In genomic region chr12:84010201-84010600, GRCm38 (mm10) we compare ENCODE assay signal across 9 mouse cellular contexts. TPM values are rescaled to one million over a fixed set of nuclear protein-coding genes. Genes with fewer than 3 reads are reported as not detected.
DNase-seq lines count a peak whose midpoint lies in the region; ATAC-seq and TF ChIP-seq lines count a peak whose summit lies in the region.
"Had no signal": no experiment of that assay in that cellular context is flagged by ENCODE, and none has a peak within 500 bp of the region (broad histone marks: within the 10 kb centered on the region; RNA-seq: fewer than 3 reads in every experiment).

No protein-coding gene starts in this region.

- no peaks in the 10 kb centered on the region for H3K27me3 ChIP-seq in heart, postnatal 0 days (ENCODE audit: control insufficient read depth, insufficient read depth, low read length)
- H3K27me3 ChIP-seq in embryonic facial prominence, embryonic 13.5 days: no peaks in the 10 kb centered on the region
- H3K27me3 ChIP-seq in hindbrain, embryonic 16.5 days (replicated peaks; ENCODE audit: control insufficient read depth, insufficient read depth, low read length): no peaks in the 10 kb centered on the region
- H3K27me3 ChIP-seq in midbrain, embryonic 13.5 days: no peaks in the 10 kb centered on the region

- no peak overlapping the region for H3K27ac ChIP-seq in heart, postnatal 0 days (ENCODE audit: low read depth)
- no peak overlapping the region for H3K27ac ChIP-seq in embryonic facial prominence, embryonic 13.5 days
- peak overlapping the region; percentile 10; the same call in 1 of the 2 replicates for H3K27ac ChIP-seq in hindbrain, embryonic 16.5 days (ENCODE audit: low read depth, low read length)
- peak overlapping the region; percentile 53; the same call in 1 of the 2 replicates for H3K27ac ChIP-seq in midbrain, embryonic 13.5 days

- WGBS in heart, postnatal 0 days: 86% methylated on average over 3 of the region's 3 CpGs
- 85% methylated on average over 3 of the region's 3 CpGs for WGBS in embryonic facial prominence, embryonic 13.5 days
- WGBS in hindbrain, embryonic 16.5 days: 71% methylated on average over 3 of the region's 3 CpGs
- 73% methylated on average over 3 of the region's 3 CpGs for WGBS in midbrain, embryonic 13.5 days

- TF ChIP-seq CTCF in heart, postnatal 0 days (IDR thresholded peaks at IDR 0.05; ENCODE audit: low read depth): no peak

- peaks cover 15% of the 10 kb centered on the region for H3K4me1 ChIP-seq in heart, postnatal 0 days (ENCODE audit: control insufficient read depth, insufficient read depth)
- peaks cover 23% of the 10 kb centered on the region for H3K4me1 ChIP-seq in embryonic facial prominence, embryonic 13.5 days
- peaks cover 8% of the 10 kb centered on the region for H3K4me1 ChIP-seq in hindbrain, embryonic 16.5 days (ENCODE audit: control insufficient read depth, insufficient read depth, low read depth, low read length)
- peaks cover 36% of the 10 kb centered on the region for H3K4me1 ChIP-seq in midbrain, embryonic 13.5 days (replicated peaks)

- peak overlapping the region; percentile 68 for H3K4me2 ChIP-seq in heart, postnatal 0 days (ENCODE audit: low read depth, low read length)
- H3K4me2 ChIP-seq in embryonic facial prominence, embryonic 13.5 days: peak overlapping the region; percentile 60
- H3K4me2 ChIP-seq in hindbrain, embryonic 16.5 days (ENCODE audit: low read length): peak overlapping the region; percentile 61
- H3K4me2 ChIP-seq in midbrain, embryonic 13.5 days (replicated peaks): peak overlapping the region; percentile 59

- no peak for TF ChIP-seq EP300 in heart, postnatal 0 days (IDR thresholded peaks at IDR 0.05; ENCODE audit: low read depth)

- DNase-seq in heart, postnatal 0 days (ENCODE audit: low spot score): no peak
- no peak for DNase-seq in heart, postnatal 25 days (ENCODE audit: low spot score)
- DNase-seq in B cell, adult 2 months: no peak
- DNase-seq in adrenal gland, adult 18-20 months (ENCODE audit: low spot score in 2 of 2): no peak
- no peak for DNase-seq in cerebellum, adult 18-20 months

- H3K36me3 ChIP-seq in heart, postnatal 0 days (replicated peaks; ENCODE audit: control insufficient read depth, insufficient read depth, low read length): 0 out of 2 replicates have a peak, but pooled peaks cover 4% of the 10 kb centered on the region
- H3K36me3 ChIP-seq in embryonic facial prominence, embryonic 13.5 days: peaks cover under 1% of the 10 kb centered on the region; the same call in 1 of the 2 replicates
- H3K36me3 ChIP-seq in hindbrain, embryonic 16.5 days (ENCODE audit: control insufficient read depth, insufficient read depth, low read length): no peaks in the 10 kb centered on the region
- H3K36me3 ChIP-seq in midbrain, embryonic 13.5 days: no peaks in the 10 kb centered on the region

- intact Hi-C loops in heart, postnatal 25 days (cut with DNase I): no loop called here

- ATAC-seq in heart, postnatal 0 days (ENCODE audit: insufficient read depth, low read depth): no peak
- no peak for ATAC-seq in embryonic facial prominence, embryonic 13.5 days (ENCODE audit: insufficient number of reproducible peaks, insufficient read depth, low FRiP score, low TSS enrichment, low read depth)
- ATAC-seq in hindbrain, embryonic 16.5 days: no peak
- no peak for ATAC-seq in midbrain, embryonic 13.5 days

- no peak overlapping the region for H3K9ac ChIP-seq in heart, postnatal 0 days (replicated peaks; ENCODE audit: low read depth, low read length)
- H3K9ac ChIP-seq in embryonic facial prominence, embryonic 13.5 days: peak overlapping the region; percentile 72; the same call in 1 of the 2 replicates
- H3K9ac ChIP-seq in hindbrain, embryonic 16.5 days (ENCODE audit: low read depth, low read length): no peak overlapping the region
- H3K9ac ChIP-seq in midbrain, embryonic 13.5 days (replicated peaks): peak overlapping the region; percentile 63

- H3K9me3 ChIP-seq in heart, postnatal 0 days (replicated peaks; ENCODE audit: control insufficient read depth, low read length): no peaks in the 10 kb centered on the region
- no peaks in the 10 kb centered on the region for H3K9me3 ChIP-seq in embryonic facial prominence, embryonic 13.5 days
- no peaks in the 10 kb centered on the region for H3K9me3 ChIP-seq in hindbrain, embryonic 16.5 days (ENCODE audit: control insufficient read depth, low read length)
- H3K9me3 ChIP-seq in midbrain, embryonic 13.5 days: no peaks in the 10 kb centered on the region

- H3K4me3 ChIP-seq in heart, postnatal 0 days (ENCODE audit: low read depth, low read length): peak overlapping the region; percentile 55
- H3K4me3 ChIP-seq in embryonic facial prominence, embryonic 13.5 days: peak overlapping the region; percentile 51
- peak overlapping the region; percentile 51 for H3K4me3 ChIP-seq in hindbrain, embryonic 16.5 days (ENCODE audit: low read length)
- peak overlapping the region; percentile 47 for H3K4me3 ChIP-seq in midbrain, embryonic 13.5 days (replicated peaks)
- H3K4me3 ChIP-seq: myocyte had no signal

RNA-seq across cellular contexts. Expression of gene Acot1, which starts 0.9 kb away (rescaled TPM):
- total RNA-seq in heart, postnatal 0 days (2014; rRNA removed; ENCODE audit: low replicate concordance): 71.5 and 122 TPM in 2 replicates
- 137 and 142 TPM in 2 replicates for polyA plus RNA-seq in heart, postnatal 0 days (2015; fragmentation: Nextera tagmentation; extraction: Ambion mirVana)
- 10 to 100 TPM; 35.8 to 47.2 TPM for total RNA-seq in heart, postnatal 25 days (2021)
- polyA plus RNA-seq in embryonic facial prominence, embryonic 13.5 days (2015; fragmentation: Nextera tagmentation; extraction: Ambion mirVana): 44.9 and 45.4 TPM in 2 replicates
- polyA plus RNA-seq in hindbrain, embryonic 16.5 days (2015; fragmentation: Nextera tagmentation; extraction: Ambion mirVana): 98.1 and 112 TPM in 2 replicates
- polyA plus RNA-seq in midbrain, embryonic 13.5 days (2015; fragmentation: Nextera tagmentation; extraction: Ambion mirVana): 64.6 and 66.8 TPM in 2 replicates
- total RNA-seq in adrenal gland, adult 18-20 months (2021): 10 to 100 TPM in 1 of 2 experiments, 1 to 10 TPM in 1; 8.5 to 12.6 TPM

RNA-seq across cellular contexts. Expression of gene Acot2, which starts 22.5 kb away (rescaled TPM):
- total RNA-seq in heart, postnatal 0 days (2014; rRNA removed; ENCODE audit: low replicate concordance): 158 and 228 TPM in 2 replicates
- polyA plus RNA-seq in heart, postnatal 0 days (2015; fragmentation: Nextera tagmentation; extraction: Ambion mirVana): 300 and 309 TPM in 2 replicates
- 100 to 1,000 TPM; 100 to 107 TPM for total RNA-seq in heart, postnatal 25 days (2021)
- 20.8 and 22.9 TPM in 2 replicates for polyA plus RNA-seq in embryonic facial prominence, embryonic 13.5 days (2015; fragmentation: Nextera tagmentation; extraction: Ambion mirVana)
- 16.1 TPM in 2 replicates for polyA plus RNA-seq in hindbrain, embryonic 16.5 days (2015; fragmentation: Nextera tagmentation; extraction: Ambion mirVana)
- polyA plus RNA-seq in midbrain, embryonic 13.5 days (2015; fragmentation: Nextera tagmentation; extraction: Ambion mirVana): 10.6 and 11.8 TPM in 2 replicates
- total RNA-seq in adrenal gland, adult 18-20 months (2021): 10 to 100 TPM; 19.2 to 38.5 TPM

RNA-seq across cellular contexts. Expression of gene Heatr4, which starts 25.5 kb away (rescaled TPM):
- total RNA-seq in heart, postnatal 0 days (2014; rRNA removed; ENCODE audit: low replicate concordance): not detected in 2 replicates
- 0.04 TPM in 1 of 2 replicates, not detected in the other for polyA plus RNA-seq in heart, postnatal 0 days (2015; fragmentation: Nextera tagmentation; extraction: Ambion mirVana)
- not detected for total RNA-seq in heart, postnatal 25 days (2021)
- not detected in 2 replicates for polyA plus RNA-seq in embryonic facial prominence, embryonic 13.5 days (2015; fragmentation: Nextera tagmentation; extraction: Ambion mirVana)
- polyA plus RNA-seq in hindbrain, embryonic 16.5 days (2015; fragmentation: Nextera tagmentation; extraction: Ambion mirVana): not detected in 2 replicates
- polyA plus RNA-seq in midbrain, embryonic 13.5 days (2015; fragmentation: Nextera tagmentation; extraction: Ambion mirVana): not detected in 2 replicates
- total RNA-seq in adrenal gland, adult 18-20 months (2021): not detected
- polyA plus RNA-seq: myocyte had no signal

RNA-seq across cellular contexts. Expression of gene Acot4, which starts 28.0 kb away (rescaled TPM):
- total RNA-seq in heart, postnatal 0 days (2014; rRNA removed; ENCODE audit: low replicate concordance): 0.31 and 18.2 TPM in 2 replicates
- 0.55 and 0.60 TPM in 2 replicates for polyA plus RNA-seq in heart, postnatal 0 days (2015; fragmentation: Nextera tagmentation; extraction: Ambion mirVana)
- total RNA-seq in heart, postnatal 25 days (2021): 1 to 10 TPM in 1 of 2 experiments, under 1 TPM in 1; 0.94 to 1.5 TPM
- polyA plus RNA-seq in embryonic facial prominence, embryonic 13.5 days (2015; fragmentation: Nextera tagmentation; extraction: Ambion mirVana): 0.22 and 0.81 TPM in 2 replicates
- 0.54 and 0.68 TPM in 2 replicates for polyA plus RNA-seq in hindbrain, embryonic 16.5 days (2015; fragmentation: Nextera tagmentation; extraction: Ambion mirVana)
- 0.05 and 0.09 TPM in 2 replicates for polyA plus RNA-seq in midbrain, embryonic 13.5 days (2015; fragmentation: Nextera tagmentation; extraction: Ambion mirVana)
- 1 to 10 TPM; 1.7 to 3.7 TPM for total RNA-seq in adrenal gland, adult 18-20 months (2021)
- polyA plus RNA-seq: myocyte had no signal

RNA-seq across cellular contexts. Expression of gene Gm49366, which starts 28.5 kb away (rescaled TPM):
- total RNA-seq in heart, postnatal 0 days (2014; rRNA removed; ENCODE audit: low replicate concordance): not detected in 2 replicates
- not detected in 2 replicates for polyA plus RNA-seq in heart, postnatal 0 days (2015; fragmentation: Nextera tagmentation; extraction: Ambion mirVana)
- total RNA-seq in heart, postnatal 25 days (2021): not detected
- polyA plus RNA-seq in embryonic facial prominence, embryonic 13.5 days (2015; fragmentation: Nextera tagmentation; extraction: Ambion mirVana): not detected in 2 replicates
- not detected in 2 replicates for polyA plus RNA-seq in hindbrain, embryonic 16.5 days (2015; fragmentation: Nextera tagmentation; extraction: Ambion mirVana)
- polyA plus RNA-seq in midbrain, embryonic 13.5 days (2015; fragmentation: Nextera tagmentation; extraction: Ambion mirVana): not detected in 2 replicates
- not detected for total RNA-seq in adrenal gland, adult 18-20 months (2021)
- polyA plus RNA-seq: myocyte had no signal

Comparison
In these comparisons a context has a peak if more than half of its experiments do, and no peak if none do; other contexts are left out.
1. H3K27ac ChIP-seq: peak in hindbrain, embryonic 16.5 days (single experiment) and midbrain, embryonic 13.5 days (single experiment); none in heart, postnatal 0 days (single experiment) and embryonic facial prominence, embryonic 13.5 days (single experiment).
2. H3K9ac ChIP-seq: peak in embryonic facial prominence, embryonic 13.5 days (single experiment) and midbrain, embryonic 13.5 days (single experiment); none in heart, postnatal 0 days (single experiment) and hindbrain, embryonic 16.5 days (single experiment).
3. RNA of gene Acot2, which starts 22.5 kb away (polyA plus RNA-seq): 300 to 309 TPM in heart, postnatal 0 days; 20.8 to 22.9 TPM in embryonic facial prominence, embryonic 13.5 days, 16.1 TPM in hindbrain, embryonic 16.5 days and 10.6 to 11.8 TPM in midbrain, embryonic 13.5 days; every median in the first group is over 10 times any median in the second.
4. Peak in every context shown above with its lines, with median percentiles within 50 percentile points of each other: H3K4me2 ChIP-seq and H3K4me3 ChIP-seq.